Mouse (Mus musculus) lung, postnatal 0 days (tissue): ENCODE results near the gene Gm10061. TPM values are rescaled to one million over a fixed set of nuclear protein-coding genes. Genes with fewer than 3 reads are reported as not detected.
"Not testable (repeated sequence)": the region's sequence is repeated elsewhere in the genome, so short reads cannot be mapped to it uniquely, and the experiment has no call there.

Source experiments
- ATAC-seq: fragments of 200-750 bp; cut with Nextera tagmentation; 2 replicates; pipeline ENCODE4 v1.8.0; 2017; ENCODE audit warnings: moderate library complexity
- DNase-seq: peaks from one replicate; pipeline ENCODE4 v3.0.0-alpha.2; 2016; ENCODE audit warnings: low spot score
- H3K27ac ChIP-seq: fragments of 300-500 bp; sonication (generic); 2 replicates; pipeline ENCODE4 v1.5.1; 2014; ENCODE audit warnings: antibody characterized with exemption, mild to moderate bottlenecking, low read length, mixed read lengths
- H3K27me3 ChIP-seq: fragments of 300-500 bp; sonication (generic); replicated peaks from 2 replicates; pipeline ENCODE4 v1.6.1; 2014; ENCODE audit warnings: low read length, mixed read lengths; ENCODE audit not compliant: insufficient read depth
- H3K36me3 ChIP-seq: fragments of 300-500 bp; sonication (generic); 2 replicates; pipeline ENCODE4 v1.6.1; 2014; ENCODE audit warnings: low read length, mixed read lengths; ENCODE audit not compliant: insufficient read depth
- H3K4me1 ChIP-seq: fragments of 300-500 bp; sonication (generic); 2 replicates; pipeline ENCODE4 v1.6.1; 2014; ENCODE audit warnings: antibody characterized with exemption, low read depth, low read length, mixed read lengths; ENCODE audit not compliant: insufficient read depth
- H3K4me2 ChIP-seq: fragments of 300-500 bp; sonication (generic); replicated peaks from 2 replicates; pipeline ENCODE4 v1.6.1; 2014; ENCODE audit warnings: low read depth, mild to moderate bottlenecking, low read length, moderate library complexity, mixed read lengths
- H3K4me3 ChIP-seq: fragments of 300-500 bp; sonication (generic); 2 replicates; pipeline ENCODE4 v1.5.1; 2014; ENCODE audit warnings: low read depth, low read length
- H3K9ac ChIP-seq: fragments of 300-500 bp; sonication (generic); replicated peaks from 2 replicates; pipeline ENCODE4 v1.6.1; 2014; ENCODE audit warnings: low read depth, mild to moderate bottlenecking
- H3K9me3 ChIP-seq: fragments of 300-500 bp; sonication (generic); 2 replicates; pipeline ENCODE4 v1.6.1; 2016; ENCODE audit warnings: low read length, mixed read lengths
- CTCF ChIP-seq: IDR thresholded peaks from 2 replicates; pipeline ENCODE4 v1.5.1; 2016; ENCODE audit warnings: antibody characterized with exemption, mild to moderate bottlenecking
- EP300 ChIP-seq: IDR thresholded peaks from 2 replicates; pipeline ENCODE4 v1.6.1; 2016; ENCODE audit warnings: antibody characterized with exemption, mild to moderate bottlenecking, control low read depth
- WGBS: fragments of 180-500 bp; shearing (Covaris S2); extraction: QIAGEN DNeasy Blood & Tissue Kit; methylation state at CpG from one replicate; pipeline ENCODE4 v1.1.7; 2014; 5-methylcytosine and 5-hydroxymethylcytosine counted together
- polyA plus RNA-seq: library from polyadenylated mRNA; unstranded; fragments of >200 nt; fragmentation: Nextera tagmentation; extraction: Ambion mirVana; gene quantifications from 2 replicates; pipeline ENCODE4 v1.2.1, GENCODE M21; 2015

The Gm10061 gene
- polyA plus RNA-seq = not detected in 2 replicates

GRCm38 (mm10) chr16:89150786-89151185 lies at the start of gene Gm10061:
Gene Gm10061 (plus strand): TSS chr16:89151086.
- Histone ChIP-seq H3K4me3 (no peak within 1 kb of the TSS), H3K27ac (no peak within 1 kb of the TSS), H3K36me3 (no peaks in the 10 kb centered on the region), H3K9ac (no peak within 1 kb of the TSS), H3K27me3 (no peaks in the 10 kb centered on the region), H3K9me3 (no peaks in the 10 kb centered on the region), H3K4me1 (no peaks in the 10 kb centered on the region), H3K4me2 (no peak within 1 kb of the TSS)
- 97% methylated on average over 1 of the region's 1 CpGs for WGBS
- DNase-seq (no peak), ATAC-seq (no peak)
- TF ChIP-seq CTCF (no peak), EP300 (no peak)

GRCm38 (mm10) chr16:89140551-89140950 lies 10.3 kb upstream of the Gm10061 start, which contains the start of gene Gm6358:
Gene Gm6358 (plus strand): TSS chr16:89140851.
- ATAC-seq = no peak
- 90% methylated on average over 1 of the region's 1 CpGs for WGBS
- no peaks in the 10 kb centered on the region for H3K36me3 ChIP-seq

GRCm38 (mm10) chr16:89157652-89158051 lies 6.8 kb downstream of the Gm10061 start, which contains the start of gene Gm9789:
Gene Gm9789 (plus strand): TSS chr16:89157952.
- Histone ChIP-seq H3K36me3 (no peaks in the 10 kb centered on the region), H3K4me3 (no peak within 1 kb of the TSS), H3K27me3 (no peaks in the 10 kb centered on the region), H3K4me1 (no peaks in the 10 kb centered on the region), H3K9me3 (no peaks in the 10 kb centered on the region), H3K4me2 (no peak within 1 kb of the TSS), H3K27ac (no peak within 1 kb of the TSS), H3K9ac (no peak within 1 kb of the TSS)
- no peak for ATAC-seq
- TF ChIP-seq CTCF = no peak
- no peak for DNase-seq
- WGBS = 80% methylated on average over 4 of the region's 4 CpGs

More at GRCm38 (mm10) chr16:89140551-89140950, 10.3 kb upstream of the Gm10061 start, which contains the start of gene Gm6358:
- no peaks in the 10 kb centered on the region for H3K9me3 ChIP-seq
- no peaks in the 10 kb centered on the region for H3K4me1 ChIP-seq
- no peak within 1 kb of the TSS for H3K27ac ChIP-seq
- H3K27me3 ChIP-seq = no peaks in the 10 kb centered on the region
- no peak for DNase-seq
- TF ChIP-seq EP300 (no peak), CTCF (no peak)
- no peak within 1 kb of the TSS for H3K9ac ChIP-seq
- no peak within 1 kb of the TSS for H3K4me2 ChIP-seq
- no peak within 1 kb of the TSS for H3K4me3 ChIP-seq

- not testable (repeated sequence) for H3K9me3 ChIP-seq, H3K4me2 ChIP-seq, ATAC-seq, H3K4me3 ChIP-seq, H3K27me3 ChIP-seq, H3K27ac ChIP-seq, DNase-seq, H3K9ac ChIP-seq, H3K36me3 ChIP-seq, H3K4me1 ChIP-seq
Measured at GRCm38 (mm10) chr16:89169190-89169589, 18.3 kb downstream of the Gm10061 start, which contains the start of gene Gm7735. Gene Gm7735 (plus strand): TSS chr16:89169490.

- WGBS = 68% methylated on average over 2 of the region's 2 CpGs
- no peak for TF ChIP-seq EP300
- TF ChIP-seq CTCF = no peak
- no peak within 1 kb of the TSS for H3K27ac ChIP-seq
- no peaks in the 10 kb centered on the region for H3K4me1 ChIP-seq
- DNase-seq (no peak), ATAC-seq (no peak)
- H3K27me3 ChIP-seq = no peaks in the 10 kb centered on the region
- no peak within 1 kb of the TSS for H3K9ac ChIP-seq
- no peak within 1 kb of the TSS for H3K4me3 ChIP-seq
- H3K9me3 ChIP-seq = no peaks in the 10 kb centered on the region
- no peak within 1 kb of the TSS for H3K4me2 ChIP-seq
- no peaks in the 10 kb centered on the region for H3K36me3 ChIP-seq
Measured at GRCm38 (mm10) chr16:89174435-89174834, 23.5 kb downstream of the Gm10061 start, which contains the start of gene 1110057P08Rik. Gene 1110057P08Rik (plus strand): TSS chr16:89174735.

- no peak for ATAC-seq
- WGBS = 75% methylated on average over 4 of the region's 4 CpGs
- Histone ChIP-seq H3K9me3 (no peaks in the 10 kb centered on the region), H3K27ac (no peak overlapping the region), H3K36me3 (no peaks in the 10 kb centered on the region), H3K4me2 (no peak overlapping the region), H3K4me1 (no peaks in the 10 kb centered on the region), H3K9ac (no peak overlapping the region), H3K4me3 (no peak overlapping the region), H3K27me3 (no peaks in the 10 kb centered on the region)
- TF ChIP-seq CTCF (no peak), EP300 (no peak)
- no peak for DNase-seq
Measured at GRCm38 (mm10) chr16:89188621-89189020, 37.7 kb downstream of the Gm10061 start.

Other genes with a start within 250 kb of the Gm10061 start
- gene Krtap19-9b, start 218.8 kb upstream of the Gm10061 start, polyA plus RNA-seq = not detected in 2 replicates
- gene Krtap16-3, start 188.2 kb upstream of the Gm10061 start, polyA plus RNA-seq = not detected in 2 replicates
- gene Krtap22-2, start 140.3 kb upstream of the Gm10061 start, polyA plus RNA-seq = not detected in 2 replicates
- gene Gm10229, start 135.8 kb upstream of the Gm10061 start, polyA plus RNA-seq = not detected in 2 replicates
- not detected in 2 replicates for gene Krtap6-1, start 119.4 kb upstream of the Gm10061 start, polyA plus RNA-seq
- not detected in 2 replicates for gene Gm10228, start 109.6 kb upstream of the Gm10061 start, polyA plus RNA-seq
- gene Krtap6-5, start 103.2 kb upstream of the Gm10061 start, polyA plus RNA-seq = not detected in 2 replicates
- not detected in 2 replicates for gene 1110025L11Rik, start 87.1 kb upstream of the Gm10061 start, polyA plus RNA-seq
- gene Krtap6-3, start 67.1 kb upstream of the Gm10061 start, polyA plus RNA-seq = not detected in 2 replicates
- gene Gm6358, start 10.2 kb upstream of the Gm10061 start, polyA plus RNA-seq = not detected in 2 replicates
- gene Gm9789, start 6.9 kb downstream of the Gm10061 start, polyA plus RNA-seq = not detected in 2 replicates
- not detected in 2 replicates for gene Gm7735, start 18.4 kb downstream of the Gm10061 start, polyA plus RNA-seq
- not detected in 2 replicates for gene 1110057P08Rik, start 23.6 kb downstream of the Gm10061 start, polyA plus RNA-seq
- gene Krtap20-2, start 54.8 kb downstream of the Gm10061 start, polyA plus RNA-seq = not detected in 2 replicates